Mouse (Mus musculus): ENCODE data around the gene Chchd3.

GRCm38 (mm10) chr6:32845463-32845862 lies 214.6 kb downstream of the Chchd3 start:
- TF ChIP-seq POLR2AphosphoS5 (IDR thresholded peaks at IDR 0.05; ENCODE audit: insufficient replicate concordance, low read depth, low read length) = no peak
- no peak for TF ChIP-seq CTCF (IDR thresholded peaks at IDR 0.05; ENCODE audit: low read depth, low read length)

All from G1E (cell line).